Mouse (Mus musculus) lung, adult 2 months (tissue): ENCODE measurements at regions not wholly inside any gene's neighbourhood (a gene's known extent, or its start where the extent isn't known, plus 50 kb on each side); places are given as distances from the start of the nearest gene placed in this dataset.

Experiments
- CTCF ChIP-seq: fragments of 200-500 bp; IDR thresholded peaks from 2 replicates; pipeline ENCODE4 v1.5.1; 2011; ENCODE audit warnings: mild to moderate bottlenecking, low read length, control low read depth; ENCODE audit not compliant: insufficient read depth
- POLR2A ChIP-seq: fragments of 200-500 bp; IDR thresholded peaks from 2 replicates; pipeline ENCODE4 v1.6.1; 2011; ENCODE audit warnings: low read depth, mild to moderate bottlenecking, control low read depth, low read length, borderline replicate concordance; ENCODE audit errors: extremely low read depth

GRCm38 (mm10) chr1:151131627-151132284 lies 50.6 kb upstream of the Gm47985 start:
- TF ChIP-seq POLR2A = no peak
- TF ChIP-seq CTCF = no peak
